Mouse (Mus musculus): ENCODE measurements around the gene Klhdc10. TPM values are rescaled to one million over a fixed set of nuclear protein-coding genes. Genes with fewer than 3 reads are reported as not detected.

Klhdc10 gene
- total RNA-seq (2012; rRNA removed) = 35.0 and 37.3 TPM in 2 replicates
- polyA plus RNA-seq (2012; ENCODE audit: insufficient read depth in 1 of 2, insufficient read length in 2 of 2, low read depth in 1 of 2, low replicate concordance in 2 of 2, missing spikeins in 1 of 2) = 10 to 100 TPM in 1 of 2 experiments, not detected in 1; 40.8 TPM

GRCm38 (mm10) chr6:30401308-30402015 lies at the start of gene Klhdc10:
Gene Klhdc10 (plus strand): TSS chr6:30401868.
- Histone ChIP-seq H3K4me3 (ENCODE audit: control insufficient read depth in 1 of 2, insufficient read depth in 1 of 2, low read depth in 2 of 2, low read length in 2 of 2) (peak within 1 kb of the TSS; percentile 82 to 90), H3K4me1 (ENCODE audit: control insufficient read depth in 1 of 2, insufficient read depth in 2 of 2, low read length in 2 of 2) (peaks cover 0 to 10% of the 10 kb centered on the region in 2 experiments; a peak in 2 of 4 replicates), H3K27me3 (ENCODE audit: control insufficient read depth in 1 of 2, insufficient read depth in 2 of 2, low read length in 2 of 2) (no peaks in the 10 kb centered on the region; a peak in 1 of 4 replicates), H3K36me3 (ENCODE audit: control insufficient read depth in 1 of 2, insufficient read depth in 2 of 2, low read length in 2 of 2) (peaks cover 0 to 17% of the 10 kb centered on the region in 2 experiments; a peak in 2 of 4 replicates), H3K9ac (ENCODE audit: control insufficient read depth, low read depth, low read length, poor library complexity, severe bottlenecking) (peak within 1 kb of the TSS; percentile 88), H3K79me2 (ENCODE audit: control insufficient read depth, insufficient read depth, low read length, poor library complexity) (peaks cover 24% of the 10 kb centered on the region), H3K9me3 (replicated peaks; ENCODE audit: insufficient read depth, low read length) (no peaks in the 10 kb centered on the region), H3K27ac (ENCODE audit: control insufficient read depth, low read depth, low read length) (peak within 1 kb of the TSS; percentile 94)
- TF ChIP-seq USF2 (IDR thresholded peaks at IDR 0.05; ENCODE audit: borderline replicate concordance in 1 of 2, insufficient read depth in 1 of 2, low read depth in 1 of 2, low read length in 2 of 2) = no peak
- TF ChIP-seq TBP (IDR thresholded peaks at IDR 0.05; ENCODE audit: low read depth, low read length) = peak; percentile 67
- peak; percentile 47; the same call in 1 of the 2 replicates for TF ChIP-seq BHLHE40 (IDR thresholded peaks at IDR 0.05; ENCODE audit: borderline replicate concordance, low read depth, low read length)
- TF ChIP-seq POLR2AphosphoS2 (IDR thresholded peaks at IDR 0.05; ENCODE audit: low read length) = peak; percentile 64; the same call in 1 of the 2 replicates
- peak; percentile 39; the same call in 1 of the 2 replicates for TF ChIP-seq ZNF384 (IDR thresholded peaks at IDR 0.05; ENCODE audit: low read depth, low read length)
- TF ChIP-seq ZMIZ1 (IDR thresholded peaks at IDR 0.05; ENCODE audit: low read depth, low read length) = peak; percentile 58; the same call in 1 of the 2 replicates
- peak; percentile 83 for TF ChIP-seq NELFE (IDR thresholded peaks at IDR 0.05; ENCODE audit: low read depth, low read length)
- TF ChIP-seq ELF1 (IDR thresholded peaks at IDR 0.05; ENCODE audit: low read depth, low read length) = peak; percentile 66
- peak; percentile 77; the same call in 1 of the 2 replicates for TF ChIP-seq KAT2A (conservative IDR thresholded peaks at IDR 0.05; ENCODE audit: low read depth, low read length)
- peak; percentile 61 for TF ChIP-seq MXI1 (IDR thresholded peaks at IDR 0.05; ENCODE audit: low read depth, low read length)
- 0 out of 2 replicates have a peak, but pooled peaks have one; percentile 6 for TF ChIP-seq GABPA (IDR thresholded peaks at IDR 0.05; ENCODE audit: low read depth, low read length)
- TF ChIP-seq ZC3H11A (IDR thresholded peaks at IDR 0.05; ENCODE audit: low read depth, low read length) = no peak
- no peak for TF ChIP-seq POLR2AphosphoS5 (IDR thresholded peaks at IDR 0.05; ENCODE audit: borderline replicate concordance, low read depth, low read length)
- TF ChIP-seq POLR2A (IDR thresholded peaks at IDR 0.05; ENCODE audit: control insufficient read depth in 1 of 2, insufficient read depth in 1 of 2, low read depth in 1 of 2, low read length in 2 of 2, poor library complexity in 1 of 2) = peak in 1 of 2 experiments; percentile 68; a peak in 2 of 4 replicates
- peak; percentile 76 for TF ChIP-seq MAX (IDR thresholded peaks at IDR 0.05; ENCODE audit: low read length)
- peak in 1 of 2 experiments; percentile 35; a peak in 1 of 4 replicates for TF ChIP-seq EP300 (IDR thresholded peaks at IDR 0.05; ENCODE audit: low read depth in 1 of 2, low read length in 2 of 2)
- TF ChIP-seq RCOR1 (IDR thresholded peaks at IDR 0.05; ENCODE audit: low read depth, low read length) = 0 out of 2 replicates have a peak, but pooled peaks have one; percentile 4
- peak; percentile 95 for TF ChIP-seq HCFC1 (IDR thresholded peaks at IDR 0.05; ENCODE audit: low read depth, low read length)
- TF ChIP-seq MYC (IDR thresholded peaks at IDR 0.05; ENCODE audit: low read depth, low read length) = peak; percentile 65; the same call in 1 of the 2 replicates
- peak; percentile 100 for TF ChIP-seq MAZ (IDR thresholded peaks at IDR 0.05; ENCODE audit: low read depth, low read length)
- TF ChIP-seq TCF12 (IDR thresholded peaks at IDR 0.05; ENCODE audit: low read depth, low read length) = peak; percentile 49; the same call in 1 of the 2 replicates
- peak; percentile 52; the same call in 1 of the 2 replicates for TF ChIP-seq ETS1 (IDR thresholded peaks at IDR 0.05; ENCODE audit: low read depth, low read length)
- TF ChIP-seq CHD1 (IDR thresholded peaks at IDR 0.05; ENCODE audit: low read depth, low read length) = no peak
- peak; percentile 98 for TF ChIP-seq SIN3A (IDR thresholded peaks at IDR 0.05; ENCODE audit: low read length)
- TF ChIP-seq MYB (IDR thresholded peaks at IDR 0.05; ENCODE audit: low read depth, low read length) = no peak
- TF ChIP-seq MEF2A (IDR thresholded peaks at IDR 0.05; ENCODE audit: extremely low read depth, insufficient replicate concordance, low read depth, low read length, poor library complexity, severe bottlenecking) = no peak; the same call in 1 of the 2 replicates
- TF ChIP-seq CHD2 (IDR thresholded peaks at IDR 0.05; ENCODE audit: low read length) = peak; percentile 90
- peak; percentile 41; the same call in 1 of the 2 replicates for TF ChIP-seq NRF1 (IDR thresholded peaks at IDR 0.05; ENCODE audit: insufficient read depth, low read depth, low read length, poor library complexity, severe bottlenecking)
- TF ChIP-seq USF1 (IDR thresholded peaks at IDR 0.05; ENCODE audit: low read depth, low read length) = 0 out of 2 replicates have a peak, but pooled peaks have one; percentile 12
- peak; percentile 74; the same call in 1 of the 2 replicates for TF ChIP-seq E2F4 (IDR thresholded peaks at IDR 0.05; ENCODE audit: borderline replicate concordance, low read depth, low read length)
- TF ChIP-seq RAD21 (IDR thresholded peaks at IDR 0.05; ENCODE audit: low read depth, low read length) = no peak
- TF ChIP-seq GATA1 (IDR thresholded peaks at IDR 0.05; ENCODE audit: low read depth, low read length) = no peak
- DNase-seq (ENCODE audit: low read depth, low spot score) = peak; percentile 99
